Comparison of ENCODE assay signal across 9 mouse cellular contexts in genomic region chr2:127364452-127364851, GRCm38 (mm10). TPM values are rescaled to one million over a fixed set of nuclear protein-coding genes. Genes with fewer than 3 reads are reported as not detected.
A peak's percentile ranks its signal among the peaks of the same experiment; 100 is the strongest.
DNase-seq lines count a peak whose midpoint lies in the region; ATAC-seq lines count a peak whose summit lies in the region.
"Had no signal": no experiment of that assay in that cellular context is flagged by ENCODE, and none has a peak within 500 bp of the region (broad histone marks: within the 10 kb centered on the region; RNA-seq: fewer than 3 reads in every experiment).

No protein-coding gene starts in this region.

- no peaks in the 10 kb centered on the region for H3K36me3 ChIP-seq in heart, embryonic 12.5 days
- no peaks in the 10 kb centered on the region for H3K36me3 ChIP-seq in embryonic facial prominence, embryonic 13.5 days
- no peaks in the 10 kb centered on the region for H3K36me3 ChIP-seq in kidney, embryonic 15.5 days
- peaks cover 34% of the 10 kb centered on the region for H3K36me3 ChIP-seq in liver, embryonic 13.5 days

- peaks cover 24% of the 10 kb centered on the region for H3K4me1 ChIP-seq in heart, embryonic 12.5 days (replicated peaks)
- H3K4me1 ChIP-seq in embryonic facial prominence, embryonic 13.5 days, result peaks cover 11% of the 10 kb centered on the region
- peaks cover 19% of the 10 kb centered on the region for H3K4me1 ChIP-seq in kidney, embryonic 15.5 days
- H3K4me1 ChIP-seq in liver, embryonic 13.5 days (replicated peaks), result peaks cover 69% of the 10 kb centered on the region

- no peak overlapping the region for H3K9ac ChIP-seq in heart, embryonic 12.5 days
- 0 out of 2 replicates have a peak overlapping the region, but pooled peaks have one; percentile 59 for H3K9ac ChIP-seq in embryonic facial prominence, embryonic 13.5 days
- H3K9ac ChIP-seq in kidney, embryonic 15.5 days, result no peak overlapping the region
- H3K9ac ChIP-seq in liver, embryonic 13.5 days, result peak overlapping the region; percentile 92

- no peak overlapping the region for H3K27ac ChIP-seq in heart, embryonic 12.5 days (ENCODE audit: poor library complexity, severe bottlenecking)
- no peak overlapping the region for H3K27ac ChIP-seq in embryonic facial prominence, embryonic 13.5 days
- no peak overlapping the region for H3K27ac ChIP-seq in kidney, embryonic 15.5 days
- peak overlapping the region; percentile 78; the same call in 1 of the 2 replicates for H3K27ac ChIP-seq in liver, embryonic 13.5 days

- peak overlapping the region; percentile 53 for H3K4me3 ChIP-seq in heart, embryonic 12.5 days
- H3K4me3 ChIP-seq in embryonic facial prominence, embryonic 13.5 days, result peak overlapping the region; percentile 50; the same call in 1 of the 2 replicates
- H3K4me3 ChIP-seq in kidney, embryonic 15.5 days (replicated peaks), result peak overlapping the region; percentile 46; the same call in 1 of the 2 replicates
- H3K4me3 ChIP-seq in liver, embryonic 13.5 days (replicated peaks), result peak overlapping the region; percentile 80

- peaks cover 78% of the 10 kb centered on the region for H3K27me3 ChIP-seq in heart, embryonic 12.5 days (replicated peaks)
- H3K27me3 ChIP-seq in embryonic facial prominence, embryonic 13.5 days, result peaks cover 82% of the 10 kb centered on the region
- peaks cover 83% of the 10 kb centered on the region for H3K27me3 ChIP-seq in kidney, embryonic 15.5 days
- peaks cover 81% of the 10 kb centered on the region for H3K27me3 ChIP-seq in liver, embryonic 13.5 days

- WGBS in heart, embryonic 12.5 days, result 16% methylated on average over 8 of the region's 8 CpGs
- 9% methylated on average over 8 of the region's 8 CpGs for WGBS in embryonic facial prominence, embryonic 13.5 days
- WGBS in kidney, embryonic 15.5 days, result 8% methylated on average over 8 of the region's 8 CpGs
- WGBS in liver, embryonic 13.5 days (ENCODE audit: insufficient replicate concordance), result 6% methylated on average over 8 of the region's 8 CpGs

- H3K9me3 ChIP-seq in heart, embryonic 12.5 days (replicated peaks), result no peaks in the 10 kb centered on the region
- no peaks in the 10 kb centered on the region for H3K9me3 ChIP-seq in embryonic facial prominence, embryonic 13.5 days
- H3K9me3 ChIP-seq in kidney, embryonic 15.5 days (replicated peaks), result no peaks in the 10 kb centered on the region
- H3K9me3 ChIP-seq in liver, embryonic 13.5 days (replicated peaks), result no peaks in the 10 kb centered on the region

- peak; percentile 62; the same call in 1 of the 2 replicates for ATAC-seq in heart, embryonic 12.5 days (ENCODE audit: insufficient number of reproducible peaks, low FRiP score)
- no peak for ATAC-seq in embryonic facial prominence, embryonic 13.5 days (ENCODE audit: insufficient number of reproducible peaks, insufficient read depth, low FRiP score, low TSS enrichment, low read depth)
- ATAC-seq in kidney, embryonic 15.5 days (replicated peaks; ENCODE audit: low FRiP score), result no peak
- no peak for ATAC-seq in liver, embryonic 13.5 days (ENCODE audit: low read depth)

- peak overlapping the region; percentile 90 for H3K4me2 ChIP-seq in heart, embryonic 12.5 days
- H3K4me2 ChIP-seq in embryonic facial prominence, embryonic 13.5 days, result no peak overlapping the region
- peak overlapping the region; percentile 85 for H3K4me2 ChIP-seq in kidney, embryonic 15.5 days
- peak overlapping the region; percentile 96 for H3K4me2 ChIP-seq in liver, embryonic 13.5 days

- DNase-seq in heart, postnatal 4 days, result no peak
- no peak for DNase-seq in liver, embryonic 13.5 days
- DNase-seq in right cerebral cortex, postnatal 25 days, result no peak
- DNase-seq in urinary bladder, postnatal 14 days (ENCODE audit: low spot score), result no peak
- no peak for DNase-seq in layer of hippocampus, postnatal 36 days

RNA-seq across cellular contexts. Expression of gene Adra2b, which starts 1.4 kb away (rescaled TPM):
- 7.1 and 7.6 TPM in 2 replicates for polyA plus RNA-seq in heart, embryonic 12.5 days (2016; fragmentation: Nextera tagmentation; extraction: Ambion mirVana)
- under 1 TPM; 0.32 to 0.33 TPM for total RNA-seq in heart, postnatal 4 days (2021)
- 0.39 and 0.51 TPM in 2 replicates for polyA plus RNA-seq in embryonic facial prominence, embryonic 13.5 days (2015; fragmentation: Nextera tagmentation; extraction: Ambion mirVana)
- 4.4 and 5.1 TPM in 2 replicates for polyA plus RNA-seq in kidney, embryonic 15.5 days (2015; fragmentation: Nextera tagmentation; extraction: Ambion mirVana)
- polyA plus RNA-seq in liver, embryonic 13.5 days (2015; fragmentation: Nextera tagmentation; extraction: Ambion mirVana), result 29.4 and 32.4 TPM in 2 replicates
- under 1 TPM in 1 of 2 experiments, not detected in 1; 0.07 TPM for total RNA-seq in layer of hippocampus, postnatal 36 days (2021)

RNA-seq across cellular contexts. Expression of gene Astl, which starts 26.0 kb away (rescaled TPM):
- not detected in 2 replicates for polyA plus RNA-seq in heart, embryonic 12.5 days (2016; fragmentation: Nextera tagmentation; extraction: Ambion mirVana)
- total RNA-seq in heart, postnatal 4 days (2021), result not detected
- polyA plus RNA-seq in embryonic facial prominence, embryonic 13.5 days (2015; fragmentation: Nextera tagmentation; extraction: Ambion mirVana), result 0.30 and 0.76 TPM in 2 replicates
- polyA plus RNA-seq in kidney, embryonic 15.5 days (2015; fragmentation: Nextera tagmentation; extraction: Ambion mirVana), result not detected in 2 replicates
- polyA plus RNA-seq in liver, embryonic 13.5 days (2015; fragmentation: Nextera tagmentation; extraction: Ambion mirVana), result not detected in 2 replicates
- not detected for total RNA-seq in layer of hippocampus, postnatal 36 days (2021)
- polyA plus RNA-seq: cortical plate, adult 2 months had no signal

RNA-seq across cellular contexts. Expression of gene Dusp2, which starts 28.5 kb away (rescaled TPM):
- polyA plus RNA-seq in heart, embryonic 12.5 days (2016; fragmentation: Nextera tagmentation; extraction: Ambion mirVana), result 23.8 and 26.3 TPM in 2 replicates
- 1 to 10 TPM; 3.3 to 3.7 TPM for total RNA-seq in heart, postnatal 4 days (2021)
- polyA plus RNA-seq in embryonic facial prominence, embryonic 13.5 days (2015; fragmentation: Nextera tagmentation; extraction: Ambion mirVana), result 6.7 and 8.3 TPM in 2 replicates
- 8.8 and 9.0 TPM in 2 replicates for polyA plus RNA-seq in kidney, embryonic 15.5 days (2015; fragmentation: Nextera tagmentation; extraction: Ambion mirVana)
- 2.7 and 2.8 TPM in 2 replicates for polyA plus RNA-seq in liver, embryonic 13.5 days (2015; fragmentation: Nextera tagmentation; extraction: Ambion mirVana)
- 1 to 10 TPM in 1 of 2 experiments, under 1 TPM in 1; 0.53 to 1.1 TPM for total RNA-seq in layer of hippocampus, postnatal 36 days (2021)

Comparison
In these comparisons a context has a peak if more than half of its experiments do, and no peak if none do; other contexts are left out.
1. H3K9ac ChIP-seq: peak in embryonic facial prominence, embryonic 13.5 days (single experiment) and liver, embryonic 13.5 days (single experiment); none in heart, embryonic 12.5 days (single experiment) and kidney, embryonic 15.5 days (single experiment).
2. Peak in every context shown above with its lines, with median percentiles within 50 percentile points of each other: H3K4me3 ChIP-seq.